Mouse (Mus musculus) kidney, postnatal 14 days (tissue): ENCODE data around the gene B830017H08Rik.

ENCODE experiments used
- DNase-seq: peaks from one replicate; pipeline ENCODE4 v3.0.0; 2022; ENCODE audit warnings: mixed read lengths

B830017H08Rik gene

DNA sequence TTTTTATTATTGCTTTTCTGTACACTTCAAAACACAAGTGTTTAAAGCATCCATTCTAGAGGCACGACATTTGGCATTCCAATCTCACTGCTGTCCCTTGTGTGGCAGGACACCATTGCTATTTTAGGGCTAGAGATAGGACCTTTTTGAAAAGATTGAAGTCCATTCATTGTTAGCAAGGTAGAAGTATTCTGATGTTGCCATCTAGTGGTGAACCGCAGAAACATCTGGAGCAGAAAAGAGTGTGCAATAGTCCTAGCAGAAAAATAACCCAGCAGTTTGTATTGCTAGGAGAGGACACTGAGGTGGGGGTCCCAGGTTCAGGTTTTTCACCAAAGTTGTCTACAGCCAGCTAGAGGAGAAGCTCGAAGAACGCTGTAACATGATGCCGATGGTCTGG lies 20.8 kb upstream of the B830017H08Rik start:
- no peak for DNase-seq

DNA sequence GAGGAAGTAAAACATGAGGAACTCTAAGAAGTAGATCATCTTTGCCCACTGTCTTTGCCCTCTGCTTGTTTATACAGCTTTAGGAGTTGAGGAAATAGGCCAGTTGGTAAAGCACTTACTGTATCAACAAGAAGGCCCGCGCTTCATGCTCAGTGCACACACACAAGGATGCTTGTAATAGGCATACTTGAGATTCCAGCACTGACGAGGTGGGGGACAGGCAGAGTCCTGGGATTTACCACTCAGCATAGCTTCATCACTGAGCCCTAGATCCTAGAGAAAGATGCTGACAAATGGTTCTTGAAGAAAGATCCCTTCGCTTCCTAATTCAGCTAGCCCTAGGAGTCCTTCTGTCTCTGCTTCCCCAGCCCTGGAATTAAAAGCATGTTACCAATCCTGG lies 19.7 kb upstream of the B830017H08Rik start:
- no peak for DNase-seq

DNA sequence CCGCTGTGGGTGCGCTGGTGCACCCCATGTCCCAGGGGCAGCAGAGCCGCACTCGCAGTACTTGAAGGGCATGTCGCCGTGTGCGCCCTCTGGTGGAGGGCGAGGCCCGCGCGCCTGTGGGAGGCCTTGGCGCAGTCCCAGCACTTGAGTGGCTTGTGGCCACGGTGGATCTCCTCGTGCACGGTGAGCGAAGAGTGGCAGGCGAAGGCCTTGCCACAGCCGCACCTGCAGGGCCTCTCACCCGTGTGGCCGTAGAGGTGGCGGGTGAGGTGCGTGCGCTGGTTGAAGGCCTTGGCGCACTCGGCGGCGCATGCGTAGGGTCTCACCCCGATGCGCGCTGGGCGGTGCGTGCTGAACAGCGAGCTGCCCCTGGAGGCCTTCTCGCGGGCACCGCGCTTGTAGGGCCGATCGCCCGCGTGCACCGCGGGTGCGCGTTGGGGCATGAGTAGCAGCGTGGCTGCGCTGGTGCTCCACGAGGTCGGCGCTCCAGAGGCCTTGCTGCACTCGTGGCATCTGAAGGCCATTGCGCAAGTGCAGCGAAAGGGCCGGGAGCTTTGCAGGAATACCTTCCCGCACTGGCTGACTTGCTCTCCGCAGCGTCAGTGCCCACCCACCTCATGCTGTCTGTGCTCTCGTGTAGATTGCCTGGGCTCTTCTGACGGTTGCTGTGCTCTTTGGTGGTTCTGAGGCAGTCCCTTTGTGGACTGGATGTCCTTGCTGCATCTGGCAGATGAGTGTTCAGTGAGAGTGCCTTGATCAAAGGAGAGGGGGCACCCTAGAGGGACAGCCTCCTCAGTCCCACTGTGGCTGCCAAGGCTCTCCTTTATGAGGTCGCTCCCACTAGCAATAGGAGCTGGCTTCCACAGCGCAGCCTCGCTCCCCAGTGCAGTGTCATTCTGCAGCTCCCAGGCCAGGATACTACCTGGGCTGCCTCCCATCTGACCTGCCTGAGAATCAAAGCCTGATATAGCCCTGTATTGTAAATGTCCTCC lies 17.2 kb upstream of the B830017H08Rik start:
- peak; percentile 74 for DNase-seq

DNA sequence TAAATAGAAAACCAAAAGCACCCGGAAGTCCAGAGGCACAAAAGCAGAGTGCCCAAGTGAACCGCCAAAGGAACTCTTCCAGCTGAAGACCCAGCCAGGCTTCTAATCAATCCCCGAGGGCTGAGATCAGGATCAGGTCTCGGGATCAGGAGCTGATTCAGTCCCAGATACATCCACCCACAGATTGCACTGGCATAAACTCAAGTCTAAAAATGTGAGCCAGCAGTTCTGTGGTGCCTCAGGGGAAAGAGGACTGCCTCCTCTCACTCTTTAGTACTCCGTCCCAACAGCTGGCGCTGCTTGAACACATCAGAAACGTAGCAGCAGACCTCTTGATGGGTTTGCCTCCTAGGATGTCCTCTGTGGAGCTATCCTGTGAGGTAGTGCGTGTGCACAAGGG lies 16.4 kb upstream of the B830017H08Rik start:
- DNase-seq, result no peak

GRCm38 (mm10) chr16:17826500-17826899 lies 6.4 kb upstream of the B830017H08Rik start:
- no peak for DNase-seq

- DNase-seq, result no peak
Measured at GRCm38 (mm10) chr16:17828229-17828628, 4.7 kb upstream of the B830017H08Rik start.

DNA sequence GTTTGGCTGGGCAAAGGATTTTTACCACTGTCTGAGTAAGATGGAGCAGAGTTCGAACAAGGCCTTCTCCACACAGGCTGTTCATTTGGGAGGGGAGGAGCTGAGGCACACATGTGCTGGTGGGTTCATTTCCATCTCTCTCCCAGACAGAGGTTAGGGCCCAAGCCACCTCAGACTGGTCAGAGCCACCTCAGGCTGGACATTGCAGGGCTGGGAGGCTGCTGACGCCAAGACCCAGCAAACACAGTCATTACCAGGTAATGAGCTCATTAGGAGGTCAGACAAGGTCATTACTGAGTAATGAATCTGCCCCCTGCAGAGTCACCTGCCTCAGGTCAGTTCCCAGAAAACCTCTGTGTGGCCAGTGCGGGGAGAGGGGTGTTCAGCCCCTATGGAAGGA lies 4.1 kb upstream of the B830017H08Rik start:
- DNase-seq, result peak; percentile 75

GRCm38 (mm10) chr16:17830385-17831178 lies 2.3 kb upstream of the B830017H08Rik start:
- peak; percentile 62 for DNase-seq

DNA sequence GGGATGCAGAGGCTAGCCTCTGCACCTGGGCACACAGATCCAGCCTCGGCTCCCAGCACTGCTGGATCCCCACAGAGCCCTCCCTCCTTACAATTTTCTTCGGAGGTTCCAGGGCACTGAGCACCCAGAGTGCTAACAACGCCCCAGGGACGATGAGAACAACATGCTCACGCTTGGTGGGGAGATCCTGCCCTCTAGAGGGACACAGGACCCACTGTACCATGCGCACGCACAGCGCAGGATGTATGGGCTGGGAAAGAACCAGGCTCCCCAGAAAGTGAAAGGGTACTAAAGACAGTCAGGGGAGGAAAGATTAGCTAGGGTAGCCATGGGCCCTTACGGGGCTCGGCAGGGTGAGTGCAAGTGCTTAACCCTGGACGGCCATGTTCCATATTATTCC lies 1.1 kb upstream of the B830017H08Rik start:
- no peak for DNase-seq

GRCm38 (mm10) chr16:17833321-17833680 lies 380 bp downstream of the B830017H08Rik start:
- DNase-seq, result no peak

GRCm38 (mm10) chr16:17833681-17834399 lies 919 bp downstream of the B830017H08Rik start:
- DNase-seq, result no peak

DNA sequence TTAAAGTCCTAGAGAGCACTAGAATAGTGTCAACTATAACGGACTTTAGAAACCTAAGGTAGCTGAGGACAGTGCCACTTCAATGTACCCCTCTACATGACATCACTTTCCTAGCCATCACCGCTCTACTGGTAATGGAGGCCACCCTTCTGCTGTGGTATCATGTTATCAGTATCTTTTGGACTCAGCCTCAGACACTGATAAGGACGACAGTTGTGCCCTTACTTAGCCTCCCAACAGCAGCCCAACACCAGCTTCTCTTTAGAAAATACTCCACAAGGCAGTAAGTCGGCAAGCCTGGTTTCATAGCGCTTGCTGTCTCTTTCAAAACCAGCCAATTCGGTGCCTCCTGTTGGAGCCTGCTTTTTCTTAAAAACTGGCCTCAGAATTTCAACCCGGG lies 1.6 kb downstream of the B830017H08Rik start:
- no peak for DNase-seq

DNA sequence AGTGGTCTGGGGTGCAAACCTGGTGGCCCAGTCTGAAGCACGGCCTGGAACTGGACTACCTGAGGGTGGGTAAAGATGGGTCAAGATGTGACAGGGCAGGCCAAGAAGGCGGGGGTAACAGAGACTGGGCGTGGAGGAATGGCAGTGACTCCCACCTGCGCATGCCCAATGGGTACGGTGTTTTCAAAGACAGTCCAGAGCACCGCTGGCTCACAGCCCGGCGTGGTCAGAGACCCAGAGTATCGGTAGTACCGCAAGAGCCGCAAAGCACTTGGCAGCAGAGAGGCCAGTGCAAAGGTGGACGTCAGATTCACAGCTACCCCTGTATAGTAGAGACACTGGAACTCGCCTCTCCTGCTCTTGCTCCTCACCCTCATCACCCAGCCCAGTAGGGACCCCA lies 2.6 kb downstream of the B830017H08Rik start:
- peak; percentile 47 for DNase-seq

DNA sequence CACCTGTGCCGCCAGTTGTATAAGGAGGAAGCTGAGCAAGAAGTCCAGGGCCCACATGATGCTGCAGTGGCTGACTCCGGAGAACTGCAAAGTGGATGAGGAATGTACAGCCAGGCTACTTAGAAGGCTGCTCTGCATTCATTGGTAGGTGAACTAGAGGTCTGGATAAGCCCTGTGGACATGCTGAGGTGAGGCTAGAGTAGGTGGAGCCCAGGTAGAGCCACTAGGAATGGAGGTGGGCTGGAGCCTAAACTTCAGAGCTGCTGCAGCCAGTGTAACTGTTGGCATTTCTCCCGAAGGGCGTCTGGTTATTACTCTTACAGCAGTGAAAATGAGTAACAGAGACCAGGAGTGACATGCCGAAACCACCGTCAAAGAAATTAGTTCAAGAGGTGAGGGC lies 5.1 kb downstream of the B830017H08Rik start, which contains the start of gene Car15:
Gene Car15 (minus strand): TSS at position 314 of the 400 bp plus-strand sequence.
- DNase-seq, result peak; percentile 50

GRCm38 (mm10) chr16:17839976-17840375 lies 7.1 kb downstream of the B830017H08Rik start:
- no peak for DNase-seq

- DNase-seq, result no peak
Measured at GRCm38 (mm10) chr16:17842437-17842836, 9.5 kb downstream of the B830017H08Rik start.

- no peak for DNase-seq
Measured at GRCm38 (mm10) chr16:17843701-17844365, 10.9 kb downstream of the B830017H08Rik start.

DNA sequence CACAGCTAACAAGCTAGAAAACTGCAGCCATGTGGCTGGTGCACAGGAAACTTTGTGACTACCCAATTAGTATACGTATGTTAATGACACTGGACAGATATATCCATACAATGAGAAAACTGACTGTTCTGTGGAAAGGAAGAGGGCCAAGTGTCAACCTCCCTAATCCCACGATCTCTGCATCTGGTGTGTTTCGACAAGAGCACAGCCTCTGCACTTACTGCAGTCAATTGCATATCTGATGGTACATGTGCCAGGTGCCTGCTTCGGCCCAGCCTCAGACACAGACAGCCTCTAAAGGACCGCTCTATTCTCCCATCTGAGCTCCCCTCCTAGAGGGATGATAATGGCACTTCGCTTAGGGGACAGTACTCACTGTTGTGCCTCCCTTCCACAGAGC lies 15.5 kb downstream of the B830017H08Rik start:
- DNase-seq, result no peak

- peak; percentile 56 for DNase-seq
Measured at GRCm38 (mm10) chr16:17848928-17849327, 16.0 kb downstream of the B830017H08Rik start.

- no peak for DNase-seq
Measured at GRCm38 (mm10) chr16:17849486-17849885, 16.6 kb downstream of the B830017H08Rik start.

DNA sequence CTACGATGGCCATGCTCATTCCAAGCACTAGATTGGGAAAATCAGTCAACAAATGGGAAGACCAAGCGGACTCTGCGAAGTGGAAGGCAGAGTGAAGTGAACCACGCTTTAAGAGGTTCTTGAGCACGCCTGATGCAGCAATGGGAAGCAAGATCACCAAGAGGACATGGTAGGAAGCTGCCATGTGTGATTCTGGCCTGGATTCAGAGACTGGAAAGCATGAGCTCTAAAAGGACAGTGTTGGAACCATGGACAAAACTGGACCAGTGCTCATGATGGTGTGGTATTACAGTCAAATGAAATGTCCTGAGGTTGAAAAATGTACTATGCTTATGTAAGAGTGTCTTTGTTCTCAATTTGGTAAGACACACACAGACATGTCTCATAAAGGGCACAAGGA lies 18.4 kb downstream of the B830017H08Rik start:
- no peak for DNase-seq

GRCm38 (mm10) chr16:17851860-17852259 lies 18.9 kb downstream of the B830017H08Rik start:
- DNase-seq, result no peak
